Mouse (Mus musculus) common myeloid progenitor, adult 5-6 weeks (primary cell): ENCODE results near the gene Cdk6. TPM values are rescaled to one million over a fixed set of nuclear protein-coding genes. Genes with fewer than 3 reads are reported as not detected.

ENCODE experiments used
- ATAC-seq: replicated peaks from 2 replicates; pipeline ENCODE4 v1.8.0; 2016; ENCODE audit warnings: low read depth, mild to moderate bottlenecking, moderate TSS enrichment, inconsistent platforms; ENCODE audit not compliant: poor library complexity, severe bottlenecking
- total RNA-seq: library from RNA; stranded (forward); fragments of 200-1000, 187-1606 nt; gene quantifications from 2 replicates; pipeline ENCODE4 v1.2.3, GENCODE M21; 2017

Gene Cdk6
- total RNA-seq, 1 experiment from 2014 or later, result 295 TPM

GRCm38 (mm10) chr5:3536592-3537212 is 195.4 kb downstream of the Cdk6 start:
- no peak for ATAC-seq

GRCm38 (mm10) chr5:3538505-3539472 is 197.5 kb downstream of the Cdk6 start:
- peak; percentile 23 for ATAC-seq

- ATAC-seq, result no peak
Observed at GRCm38 (mm10) chr5:3541871-3542270, 200.6 kb downstream of the Cdk6 start.

- ATAC-seq, result peak; percentile 90
Observed at GRCm38 (mm10) chr5:3543629-3544479, 202.6 kb downstream of the Cdk6 start, which contains the start of gene Fam133b. Gene Fam133b (plus strand): TSS chr5:3543833.

GRCm38 (mm10) chr5:3544480-3544769 is 203.1 kb downstream of the Cdk6 start:
- no peak for ATAC-seq

- no peak for ATAC-seq
Observed at GRCm38 (mm10) chr5:3546226-3546625, 204.9 kb downstream of the Cdk6 start.

- no peak for ATAC-seq
Observed at GRCm38 (mm10) chr5:3551481-3551880, 210.2 kb downstream of the Cdk6 start.

GRCm38 (mm10) chr5:3554198-3554597 is 212.9 kb downstream of the Cdk6 start:
- no peak for ATAC-seq

GRCm38 (mm10) chr5:3571266-3571665 is 230.0 kb downstream of the Cdk6 start, which contains the start of gene 1700109H08Rik:
Gene 1700109H08Rik (plus strand): TSS chr5:3571566.
- no peak for ATAC-seq

- no peak for ATAC-seq
Observed at GRCm38 (mm10) chr5:3574825-3575224, 233.5 kb downstream of the Cdk6 start.

- ATAC-seq, result no peak
Observed at GRCm38 (mm10) chr5:3577939-3578338, 236.7 kb downstream of the Cdk6 start.

GRCm38 (mm10) chr5:3579066-3579465 is 237.8 kb downstream of the Cdk6 start:
- no peak for ATAC-seq

Other genes starting within 250 kb of the Cdk6 start
- gene Fam133b, start 202.3 kb downstream of the Cdk6 start, total RNA-seq, result 168 and 180 TPM in 2 replicates
- 15.8 and 17.7 TPM in 2 replicates for gene 1700109H08Rik, start 230.1 kb downstream of the Cdk6 start, total RNA-seq